Mouse (Mus musculus): ENCODE measurements around the gene Lpp. TPM values are rescaled to one million over a fixed set of nuclear protein-coding genes. Genes with fewer than 3 reads are reported as not detected.

Gene Lpp
- polyA plus RNA-seq, 1 experiment from 2014 or later = 11.9 TPM

GRCm38 (mm10) chr16:24501197-24501596 lies 107.9 kb downstream of the Lpp start:
- no peaks in the 10 kb centered on the region for H3K9me3 ChIP-seq
- 0 out of 2 replicates have a peak, but pooled peaks have one; percentile 7 for ATAC-seq (ENCODE audit: low FRiP score)
- 69% methylated on average over 6 of the region's 6 CpGs for WGBS
- H3K27ac ChIP-seq = peak overlapping the region; percentile 25; the same call in 1 of the 2 replicates
- H3K4me2 ChIP-seq = no peak overlapping the region
- no peaks in the 10 kb centered on the region for H3K27me3 ChIP-seq
- peaks cover 12% of the 10 kb centered on the region for H3K4me1 ChIP-seq (replicated peaks)
- no peak overlapping the region for H3K4me3 ChIP-seq
- H3K9ac ChIP-seq = no peak overlapping the region
- no peaks in the 10 kb centered on the region for H3K36me3 ChIP-seq

DNA sequence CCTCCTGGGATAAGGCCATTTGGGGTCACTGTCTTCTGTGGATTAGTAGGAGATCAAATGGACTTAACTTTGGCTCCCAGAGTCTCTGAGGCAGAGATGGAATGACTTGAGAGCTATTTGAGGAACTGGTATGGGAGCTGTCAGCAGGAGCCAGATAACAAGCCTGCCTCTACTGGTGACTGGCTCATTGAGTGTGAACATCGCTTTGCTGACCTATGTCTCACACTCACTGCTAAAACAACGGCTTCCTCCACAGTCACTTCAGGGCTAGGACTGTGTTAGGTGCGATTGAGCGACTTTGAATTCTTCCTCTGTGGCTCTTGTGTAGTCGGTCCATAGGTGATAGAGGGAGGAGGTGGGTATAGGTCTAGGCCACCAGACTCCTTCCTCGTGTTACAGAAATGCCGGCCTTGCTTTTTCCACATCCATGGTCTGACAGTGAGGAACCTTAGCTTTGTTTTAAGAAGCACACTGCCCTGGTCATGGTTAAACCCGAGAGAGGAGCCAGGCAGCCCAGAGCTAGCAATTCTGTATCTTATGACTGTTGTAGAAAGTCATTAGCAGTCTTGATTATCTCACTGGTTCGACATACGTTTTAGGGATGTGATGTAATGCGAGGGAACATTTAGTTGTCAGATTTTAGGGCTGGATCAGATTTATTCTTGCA lies 108.5 kb downstream of the Lpp start:
- H3K27me3 ChIP-seq = no peaks in the 10 kb centered on the region
- peak overlapping the region; percentile 50; the same call in 1 of the 2 replicates for H3K27ac ChIP-seq
- H3K4me2 ChIP-seq = no peak overlapping the region
- H3K4me3 ChIP-seq = no peak overlapping the region
- H3K9me3 ChIP-seq = no peaks in the 10 kb centered on the region
- peaks cover 12% of the 10 kb centered on the region for H3K4me1 ChIP-seq (replicated peaks)
- no peak overlapping the region for H3K9ac ChIP-seq
- H3K36me3 ChIP-seq = no peaks in the 10 kb centered on the region
- WGBS = 76% methylated on average over 11 of the region's 11 CpGs
- peak; percentile 55 for ATAC-seq (ENCODE audit: low FRiP score)

GRCm38 (mm10) chr16:24502295-24502823 lies 109.1 kb downstream of the Lpp start:
- Histone ChIP-seq H3K4me1 (replicated peaks) (peaks cover 12% of the 10 kb centered on the region), H3K4me2 (no peak overlapping the region), H3K27ac (no peak overlapping the region), H3K27me3 (no peaks in the 10 kb centered on the region), H3K36me3 (no peaks in the 10 kb centered on the region), H3K4me3 (no peak overlapping the region), H3K9ac (no peak overlapping the region), H3K9me3 (no peaks in the 10 kb centered on the region)
- 69% methylated on average over 3 of the region's 3 CpGs for WGBS
- ATAC-seq (ENCODE audit: low FRiP score) = peak; percentile 37; the same call in 1 of the 2 replicates

DNA sequence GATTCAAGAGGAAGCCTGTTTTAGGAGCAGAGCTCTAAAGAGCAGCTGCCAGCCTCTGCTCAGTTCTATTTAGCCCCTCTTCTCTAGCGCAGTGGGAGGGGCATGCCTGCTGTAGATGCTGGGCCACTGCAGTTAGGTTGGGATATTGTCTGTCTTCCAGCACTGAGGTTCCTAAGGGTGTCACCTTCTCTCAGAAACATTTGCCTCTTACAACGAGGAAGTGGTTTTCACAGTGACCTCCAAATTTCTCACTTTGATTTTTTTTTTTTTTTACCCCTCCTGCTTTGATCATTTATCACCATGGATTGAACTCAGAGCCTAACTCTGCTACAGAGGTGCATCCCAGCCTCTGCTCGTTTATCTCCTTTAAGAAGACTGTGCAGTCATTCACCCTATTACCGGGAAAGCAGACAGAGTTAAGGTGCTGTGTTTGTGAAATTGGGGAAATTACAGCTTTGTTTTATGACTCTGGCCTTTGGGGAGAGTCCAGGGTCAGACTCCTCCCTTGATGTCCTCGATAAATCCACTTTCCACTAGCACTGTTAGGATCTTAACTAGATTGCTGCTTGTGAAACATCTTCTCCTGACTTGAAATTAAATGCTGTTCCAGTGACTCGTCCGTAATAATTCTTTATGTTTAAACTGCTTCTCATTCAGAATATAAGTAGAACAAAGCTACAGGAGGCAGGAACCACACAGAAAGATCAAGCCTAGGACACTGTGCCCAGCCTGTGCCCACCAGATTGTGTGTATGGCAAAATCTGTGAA lies 111.7 kb downstream of the Lpp start:
- Histone ChIP-seq H3K4me1 (replicated peaks) (peaks cover 20% of the 10 kb centered on the region), H3K4me3 (no peak overlapping the region), H3K27ac (no peak overlapping the region), H3K9ac (no peak overlapping the region), H3K27me3 (no peaks in the 10 kb centered on the region), H3K9me3 (no peaks in the 10 kb centered on the region), H3K4me2 (no peak overlapping the region), H3K36me3 (no peaks in the 10 kb centered on the region)
- 83% methylated on average over 7 of the region's 7 CpGs for WGBS
- no peak for ATAC-seq (ENCODE audit: low FRiP score)

GRCm38 (mm10) chr16:24506237-24506636 lies 112.9 kb downstream of the Lpp start:
- WGBS = 94% methylated on average over 2 of the region's 2 CpGs
- Histone ChIP-seq H3K4me1 (replicated peaks) (peaks cover 14% of the 10 kb centered on the region), H3K36me3 (no peaks in the 10 kb centered on the region), H3K4me2 (no peak overlapping the region), H3K4me3 (no peak overlapping the region), H3K9me3 (no peaks in the 10 kb centered on the region), H3K27me3 (no peaks in the 10 kb centered on the region), H3K9ac (no peak overlapping the region), H3K27ac (no peak overlapping the region)
- no peak for ATAC-seq (ENCODE audit: low FRiP score)

DNA sequence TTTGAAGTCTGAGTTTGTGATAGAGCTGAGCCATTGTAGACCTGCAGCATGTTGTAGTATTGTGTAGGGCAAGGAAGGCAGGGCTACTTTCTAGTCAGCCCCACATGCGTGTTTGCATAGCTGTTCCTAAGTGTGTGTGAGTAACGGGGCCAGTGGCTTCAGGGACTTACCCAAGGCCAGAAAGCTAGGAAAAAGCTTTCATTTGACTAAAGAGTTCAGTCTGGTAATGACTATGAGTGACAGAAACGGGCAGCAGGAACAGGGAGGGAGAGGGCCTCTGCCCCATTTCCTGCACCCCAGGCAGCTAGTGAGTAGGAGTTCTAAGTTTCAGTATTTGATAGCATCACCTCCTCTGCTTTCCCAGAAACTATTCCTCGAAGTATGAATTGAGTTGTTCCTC lies 113.4 kb downstream of the Lpp start:
- Histone ChIP-seq H3K27me3 (no peaks in the 10 kb centered on the region), H3K4me1 (replicated peaks) (peaks cover 9% of the 10 kb centered on the region), H3K36me3 (no peaks in the 10 kb centered on the region), H3K4me3 (no peak overlapping the region), H3K27ac (no peak overlapping the region), H3K9me3 (no peaks in the 10 kb centered on the region), H3K9ac (no peak overlapping the region), H3K4me2 (no peak overlapping the region)
- whole genome bisulfite sequencing = 76% methylated on average over 4 of the region's 4 CpGs
- no peak for ATAC-seq (ENCODE audit: low FRiP score)

- 94% methylated on average over 5 of the region's 5 CpGs for WGBS
- no peak for ATAC-seq (ENCODE audit: low FRiP score)
- H3K9me3 ChIP-seq = no peaks in the 10 kb centered on the region
These were observed 114.7 kb downstream of the Lpp start for GRCm38 (mm10) chr16:24507927-24508540.

GRCm38 (mm10) chr16:24509100-24509812 lies 115.9 kb downstream of the Lpp start:
- H3K9me3 ChIP-seq = no peaks in the 10 kb centered on the region
- H3K27ac ChIP-seq = peak overlapping the region; percentile 19; the same call in 1 of the 2 replicates
- no peak overlapping the region for H3K4me2 ChIP-seq
- no peak overlapping the region for H3K4me3 ChIP-seq
- H3K36me3 ChIP-seq = no peaks in the 10 kb centered on the region
- peaks cover 8% of the 10 kb centered on the region for H3K4me1 ChIP-seq (replicated peaks)
- ATAC-seq (ENCODE audit: low FRiP score) = peak; percentile 54; the same call in 1 of the 2 replicates
- 68% methylated on average over 5 of the region's 5 CpGs for WGBS
- H3K27me3 ChIP-seq = no peaks in the 10 kb centered on the region
- no peak overlapping the region for H3K9ac ChIP-seq

More at GRCm38 (mm10) chr16:24507927-24508540, 114.7 kb downstream of the Lpp start:
- Histone ChIP-seq H3K27ac (no peak overlapping the region), H3K4me1 (replicated peaks) (peaks cover 8% of the 10 kb centered on the region), H3K4me2 (no peak overlapping the region), H3K4me3 (no peak overlapping the region), H3K27me3 (no peaks in the 10 kb centered on the region), H3K9ac (no peak overlapping the region), H3K36me3 (no peaks in the 10 kb centered on the region)

DNA sequence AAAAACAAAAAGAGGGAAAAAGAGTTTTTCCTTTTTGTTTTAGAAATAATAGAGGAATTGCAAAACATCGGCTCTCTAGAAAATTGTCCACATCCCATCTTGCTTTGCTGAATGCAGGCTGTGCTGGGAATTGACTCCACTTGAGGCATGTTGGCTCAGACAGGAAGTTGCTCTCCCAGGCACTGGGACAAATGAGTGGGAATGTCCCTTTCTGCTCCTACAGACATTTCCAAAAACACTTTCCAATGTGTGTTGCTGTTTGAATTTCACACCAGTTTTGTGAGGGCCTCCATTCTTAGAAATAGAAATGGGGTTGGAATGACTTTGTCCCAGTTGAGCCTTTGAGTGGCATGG lies 116.5 kb downstream of the Lpp start:
- no peak overlapping the region for H3K4me2 ChIP-seq
- H3K4me3 ChIP-seq = no peak overlapping the region
- WGBS = 72% methylated on average over 1 of the region's 1 CpGs
- no peaks in the 10 kb centered on the region for H3K27me3 ChIP-seq
- no peak overlapping the region for H3K9ac ChIP-seq
- no peak overlapping the region for H3K27ac ChIP-seq
- H3K36me3 ChIP-seq = no peaks in the 10 kb centered on the region
- peaks cover 8% of the 10 kb centered on the region for H3K4me1 ChIP-seq (replicated peaks)
- no peak for ATAC-seq (ENCODE audit: low FRiP score)
- H3K9me3 ChIP-seq = no peaks in the 10 kb centered on the region

- Histone ChIP-seq H3K36me3 (no peaks in the 10 kb centered on the region), H3K9ac (no peak overlapping the region), H3K27ac (no peak overlapping the region), H3K4me3 (no peak overlapping the region), H3K9me3 (no peaks in the 10 kb centered on the region), H3K4me2 (no peak overlapping the region), H3K4me1 (replicated peaks) (peaks cover 8% of the 10 kb centered on the region), H3K27me3 (no peaks in the 10 kb centered on the region)
- 92% methylated on average over 4 of the region's 4 CpGs for WGBS
- no peak for ATAC-seq (ENCODE audit: low FRiP score)
These were observed 119.9 kb downstream of the Lpp start for GRCm38 (mm10) chr16:24513228-24513627.

- Histone ChIP-seq H3K36me3 (no peaks in the 10 kb centered on the region), H3K9ac (no peak overlapping the region), H3K27me3 (no peaks in the 10 kb centered on the region), H3K27ac (no peak overlapping the region), H3K9me3 (no peaks in the 10 kb centered on the region), H3K4me3 (no peak overlapping the region), H3K4me1 (replicated peaks) (no peaks in the 10 kb centered on the region; the same call in 1 of the 2 replicates), H3K4me2 (no peak overlapping the region)
- ATAC-seq (ENCODE audit: low FRiP score) = no peak
- 88% methylated on average over 11 of the region's 11 CpGs for WGBS
These were observed 121.8 kb downstream of the Lpp start for GRCm38 (mm10) chr16:24514802-24515727.
